Mouse (Mus musculus): Measurements from ENCODE around the gene Ankrd13d.
A peak's percentile ranks its signal among the peaks of the same experiment; 100 is the strongest.

Gene Ankrd13d

GRCm38 (mm10) chr19:4282898-4283553 is at the start of gene Ankrd13d:
Gene Ankrd13d (minus strand): TSS chr19:4283137.
- peak; percentile 61 for DNase-seq (ENCODE audit: low read depth, low spot score)

GRCm38 (mm10) chr19:4332653-4333052 is 49.7 kb upstream of the Ankrd13d start:
- no peak for DNase-seq (ENCODE audit: low read depth, low spot score)

GRCm38 (mm10) chr19:4331273-4331672 is 48.3 kb upstream of the Ankrd13d start:
- DNase-seq (ENCODE audit: low read depth, low spot score), result no peak

GRCm38 (mm10) chr19:4330603-4331002 is 47.7 kb upstream of the Ankrd13d start:
- DNase-seq (ENCODE audit: low read depth, low spot score), result no peak

- DNase-seq (ENCODE audit: low read depth, low spot score), result no peak
Measured at GRCm38 (mm10) chr19:4328737-4329304, 45.9 kb upstream of the Ankrd13d start.

GRCm38 (mm10) chr19:4326881-4327280 is 43.9 kb upstream of the Ankrd13d start:
- DNase-seq (ENCODE audit: low read depth, low spot score), result no peak

GRCm38 (mm10) chr19:4326106-4326505 is 43.2 kb upstream of the Ankrd13d start:
- DNase-seq (ENCODE audit: low read depth, low spot score), result no peak

- no peak for DNase-seq (ENCODE audit: low read depth, low spot score)
Measured at GRCm38 (mm10) chr19:4322134-4322533, 39.2 kb upstream of the Ankrd13d start.

- DNase-seq (ENCODE audit: low read depth, low spot score), result no peak
Measured at GRCm38 (mm10) chr19:4321622-4322021, 38.7 kb upstream of the Ankrd13d start.

- DNase-seq (ENCODE audit: low read depth, low spot score), result no peak
Measured at GRCm38 (mm10) chr19:4319272-4319671, 36.3 kb upstream of the Ankrd13d start.

GRCm38 (mm10) chr19:4317181-4317580 is 34.2 kb upstream of the Ankrd13d start:
- DNase-seq (ENCODE audit: low read depth, low spot score), result no peak

- no peak for DNase-seq (ENCODE audit: low read depth, low spot score)
Measured at GRCm38 (mm10) chr19:4315223-4315944, 32.4 kb upstream of the Ankrd13d start.

GRCm38 (mm10) chr19:4309776-4310185 is 26.8 kb upstream of the Ankrd13d start:
- DNase-seq (ENCODE audit: low read depth, low spot score), result no peak

GRCm38 (mm10) chr19:4309302-4309701 is 26.4 kb upstream of the Ankrd13d start:
- DNase-seq (ENCODE audit: low read depth, low spot score), result no peak

- no peak for DNase-seq (ENCODE audit: low read depth, low spot score)
Measured at GRCm38 (mm10) chr19:4306190-4306577, 23.2 kb upstream of the Ankrd13d start, which contains the start of gene Grk2. Gene Grk2 (minus strand): TSS chr19:4306222.

- no peak for DNase-seq (ENCODE audit: low read depth, low spot score)
Measured at GRCm38 (mm10) chr19:4305491-4306189, 22.7 kb upstream of the Ankrd13d start.

GRCm38 (mm10) chr19:4304871-4305321 is 22.0 kb upstream of the Ankrd13d start:
- DNase-seq (ENCODE audit: low read depth, low spot score), result no peak

- no peak for DNase-seq (ENCODE audit: low read depth, low spot score)
Measured at GRCm38 (mm10) chr19:4304251-4304821, 21.4 kb upstream of the Ankrd13d start.

GRCm38 (mm10) chr19:4303640-4303995 is 20.7 kb upstream of the Ankrd13d start:
- DNase-seq (ENCODE audit: low read depth, low spot score), result no peak

- DNase-seq (ENCODE audit: low read depth, low spot score), result no peak
Measured at GRCm38 (mm10) chr19:4302936-4303639, 20.2 kb upstream of the Ankrd13d start.

Data from retina, postnatal 7 days (tissue).